Mouse (Mus musculus): Measurements from ENCODE around the gene Tpp2.
"Not testable (repeated sequence)": the region's sequence is repeated elsewhere in the genome, so short reads cannot be mapped to it uniquely, and the experiment has no call there.

Gene Tpp2

DNA sequence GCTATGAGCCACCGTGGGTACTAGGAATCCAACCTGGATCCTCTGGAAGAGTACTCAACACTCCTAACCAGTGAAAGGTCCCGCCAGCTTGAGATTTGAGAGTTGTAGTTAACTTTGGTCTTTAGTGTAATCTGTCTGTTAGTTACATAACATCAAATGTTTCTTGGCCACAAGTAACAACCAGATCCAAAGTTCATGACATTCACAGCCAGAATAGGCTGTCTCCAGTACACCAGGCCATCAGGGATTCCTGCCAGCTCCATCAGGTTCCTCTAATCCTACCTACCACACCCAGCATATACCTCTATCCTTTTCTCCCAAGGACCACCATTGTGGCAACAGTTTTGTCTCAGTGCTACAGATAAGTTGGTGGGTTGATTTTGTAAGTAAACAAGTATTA lies 82.1 kb downstream of the Tpp2 start:
- in situ Hi-C loops (cut with MboI, MseI), result no loop called here

DNA sequence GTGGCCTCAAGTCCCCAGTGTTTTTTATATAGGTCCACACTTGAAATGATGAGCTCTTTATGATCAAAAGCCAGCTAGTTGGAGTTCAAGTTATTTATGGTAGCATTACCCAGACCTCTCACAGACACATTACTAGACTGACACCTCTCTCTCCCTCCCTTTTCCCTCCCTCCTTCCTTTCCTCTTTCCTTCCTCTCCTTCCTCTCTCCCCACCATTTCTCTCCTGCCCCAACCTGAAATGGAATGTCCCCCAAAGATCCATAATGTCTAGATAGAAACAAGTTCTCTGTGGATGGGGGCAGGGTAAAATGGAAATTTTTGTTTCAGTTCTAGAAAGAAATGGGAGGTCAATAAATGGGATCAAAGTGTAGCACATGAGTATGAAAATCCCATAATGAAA lies 86.5 kb downstream of the Tpp2 start, which contains the start of gene Mettl21c:
Mettl21c (minus strand) TSS at position 101 of the 400 bp plus-strand sequence.
- in situ Hi-C loops (cut with MboI, MseI), result no loop called here

DNA sequence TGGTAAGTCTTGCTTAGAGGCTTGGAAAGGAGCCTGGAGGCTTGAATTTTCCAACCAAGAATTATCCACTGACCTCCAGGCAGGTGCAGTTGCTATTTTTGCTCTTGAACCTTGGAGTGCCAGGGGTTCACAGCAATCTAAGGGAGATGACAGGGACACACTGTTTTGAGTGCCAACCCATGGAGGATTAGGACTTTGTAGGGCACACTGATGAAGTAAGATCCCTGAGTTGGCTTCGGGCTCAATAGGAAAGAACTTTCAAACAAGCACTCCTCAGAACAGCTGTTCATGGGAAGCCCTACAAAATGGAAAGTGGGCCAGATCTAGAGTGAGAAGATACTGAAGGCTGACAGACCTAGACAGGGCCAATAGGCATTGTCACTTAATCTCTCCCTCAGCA lies 89.2 kb downstream of the Tpp2 start:
- in situ Hi-C loops (cut with MboI, MseI), result no loop called here

DNA sequence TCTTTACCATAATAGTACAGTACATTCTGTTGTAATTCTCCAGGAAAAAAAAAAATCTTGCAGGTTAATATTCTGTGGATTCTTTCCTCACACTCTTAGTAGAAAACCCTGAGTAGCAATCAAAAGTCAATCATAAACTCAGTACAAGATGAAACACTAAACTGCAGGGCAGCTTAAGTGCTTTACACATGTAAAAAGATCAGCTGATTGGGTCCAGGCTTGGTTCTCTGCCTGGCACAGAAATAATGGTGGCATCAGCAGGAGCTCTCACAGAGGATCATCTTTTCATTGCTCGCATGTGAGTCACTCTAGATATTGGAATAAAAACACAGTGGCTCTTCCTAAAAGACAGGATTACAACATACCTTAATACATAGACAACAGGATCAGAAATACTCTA lies 94.2 kb downstream of the Tpp2 start:
- in situ Hi-C loops (cut with MboI, MseI), result no loop called here

DNA sequence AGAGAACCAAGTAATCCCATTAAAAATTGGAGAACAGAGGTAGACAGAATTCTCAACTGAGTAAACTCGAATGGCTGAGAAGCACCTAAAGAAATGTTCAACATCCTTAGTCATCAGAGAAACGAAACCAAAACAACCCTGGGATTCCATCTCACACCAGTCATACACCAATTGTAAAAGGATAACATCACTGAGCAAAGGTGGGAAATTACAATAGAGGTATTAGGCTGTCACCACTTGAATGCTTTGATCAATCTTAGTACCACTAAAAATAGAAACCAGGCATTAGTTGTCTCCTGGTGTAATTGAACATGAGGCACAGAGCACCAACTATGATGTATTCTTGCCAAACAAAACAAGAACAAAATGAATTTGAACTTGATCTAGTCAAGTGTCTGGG lies 98.8 kb downstream of the Tpp2 start:
- in situ Hi-C loops (cut with MboI, MseI), result no loop called here

DNA sequence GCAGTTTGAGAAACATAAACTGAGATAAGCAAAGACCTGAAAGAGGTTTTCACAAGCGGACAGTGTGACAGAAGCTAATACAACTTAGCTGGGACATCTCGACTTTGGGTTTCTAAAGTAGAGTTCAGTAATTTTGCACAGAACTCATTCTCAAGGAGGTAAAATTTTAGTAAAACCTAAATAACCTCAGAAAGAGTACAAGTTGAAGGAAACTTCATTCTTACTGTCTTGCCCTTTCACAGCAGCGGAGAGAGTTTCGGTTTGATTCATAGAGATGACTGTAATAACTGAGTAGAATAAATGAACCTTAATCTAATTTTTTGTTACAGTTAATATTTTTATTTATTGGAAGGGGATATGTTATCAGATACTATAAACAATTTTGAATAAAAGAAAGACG lies 99.5 kb downstream of the Tpp2 start:
- in situ Hi-C loops (cut with MboI, MseI), result no loop called here

DNA sequence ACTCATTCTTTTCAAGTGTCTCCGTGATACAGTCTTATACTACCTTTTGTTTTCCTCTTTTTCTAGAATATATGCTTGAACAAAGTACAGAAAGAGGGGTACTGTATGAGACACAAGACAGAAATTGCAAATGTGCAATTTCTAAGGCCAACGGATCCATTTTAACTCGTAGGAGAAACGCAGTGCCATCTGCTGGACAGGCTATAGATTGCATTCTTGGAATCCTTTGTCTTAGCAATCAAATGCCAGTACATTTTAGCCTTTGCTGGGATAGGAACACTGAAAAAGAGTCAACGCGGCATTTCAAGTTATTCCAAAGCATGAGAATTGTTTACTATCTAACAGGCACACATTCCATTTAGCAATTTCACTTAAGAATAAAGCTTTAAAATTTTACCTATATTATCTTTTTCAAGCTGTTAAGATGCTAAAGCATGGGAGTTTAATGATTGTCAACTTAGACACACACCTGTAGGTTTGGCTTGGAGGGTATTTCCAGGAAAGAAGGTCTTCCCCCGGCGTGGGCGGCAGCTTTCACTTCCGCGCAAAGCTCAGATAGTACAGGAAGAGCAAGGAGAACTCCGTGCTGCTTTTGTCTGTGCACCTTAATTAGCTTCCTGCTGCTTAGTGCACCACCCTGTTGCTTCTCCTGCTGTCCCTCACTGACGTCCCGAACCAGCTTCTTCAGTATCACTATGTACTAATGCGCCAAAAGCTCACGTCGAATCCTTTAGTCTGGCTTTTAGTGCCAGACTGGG lies 108.5 kb downstream of the Tpp2 start:
- in situ Hi-C loops (cut with MboI, MseI), result no loop called here

DNA sequence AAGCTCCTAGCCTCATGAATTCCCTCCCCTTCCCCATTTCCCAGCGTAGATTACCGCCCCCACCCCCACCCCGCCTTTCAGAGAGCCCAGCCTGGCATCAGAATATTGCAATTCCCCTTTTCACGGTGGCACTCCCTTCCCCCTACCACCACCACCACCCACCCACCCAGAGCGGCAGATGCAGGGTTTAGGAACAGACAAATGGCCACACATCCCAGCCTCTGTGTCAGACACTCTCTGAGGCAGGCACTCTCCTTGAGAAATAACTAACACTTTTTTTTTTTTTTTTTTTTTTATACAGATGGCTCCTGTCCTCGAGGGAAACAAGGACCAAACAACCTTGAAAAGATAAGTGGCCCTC lies 109.1 kb downstream of the Tpp2 start:
- in situ Hi-C loops (cut with MboI, MseI), result no loop called here

DNA sequence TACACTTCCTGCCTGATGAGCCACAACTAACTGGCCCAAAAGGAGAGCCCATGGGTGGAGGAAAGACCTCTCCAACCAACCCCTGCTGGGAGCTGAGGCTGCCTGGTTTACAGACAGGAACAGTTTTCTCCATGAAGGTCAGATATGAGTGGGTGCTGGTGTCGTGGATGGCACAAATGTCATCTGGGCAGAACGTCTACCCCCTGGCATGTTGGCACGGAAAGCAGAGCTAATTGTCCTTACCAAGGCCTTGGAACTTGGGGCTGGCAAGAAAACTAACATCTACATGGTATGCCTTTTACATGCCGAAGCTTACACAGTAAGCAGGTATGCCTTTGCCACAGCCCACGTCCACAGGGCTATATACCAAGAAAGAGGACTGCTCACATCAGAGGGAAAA lies 112.2 kb downstream of the Tpp2 start:
- in situ Hi-C loops (cut with MboI, MseI), result not testable (repeated sequence)

DNA sequence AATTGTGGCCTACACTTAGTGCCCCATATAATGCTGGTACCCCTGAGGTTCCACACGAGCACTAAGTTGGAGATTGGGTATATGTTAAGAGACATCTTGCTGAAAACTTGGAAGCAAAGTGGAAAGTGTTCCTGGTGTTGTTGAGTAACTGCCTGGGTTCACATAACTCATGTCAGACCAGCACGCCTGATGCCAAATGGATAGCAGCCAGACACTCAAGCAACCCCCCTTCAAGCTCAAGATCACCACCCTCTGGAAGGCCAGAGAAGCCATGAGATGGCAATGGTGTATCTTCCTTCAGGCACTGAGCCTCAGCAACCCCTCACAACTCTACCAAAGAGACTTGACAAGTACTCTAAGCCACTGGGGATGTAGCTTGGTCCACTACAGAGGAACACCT lies 113.1 kb downstream of the Tpp2 start:
- in situ Hi-C loops (cut with MboI, MseI), result no loop called here
